Mouse (Mus musculus): Measurements from ENCODE around the gene Crb2. TPM values are rescaled to one million over a fixed set of nuclear protein-coding genes. Genes with fewer than 3 reads are reported as not detected.

Crb2 gene
- 1 to 10 TPM; 3.8 to 4.8 TPM for total RNA-seq (2021)

GRCm38 (mm10) chr2:37776016-37776415 lies at the start of gene Crb2:
Gene Crb2 (plus strand): TSS chr2:37776249.
- DNase-seq (ENCODE audit: extremely low spot score in 1 of 2, low spot score in 1 of 2), result no peak

- DNase-seq (ENCODE audit: extremely low spot score in 1 of 2, low spot score in 1 of 2), result no peak
Measured at GRCm38 (mm10) chr2:37731241-37731801, 44.7 kb upstream of the Crb2 start.

GRCm38 (mm10) chr2:37734979-37735806 lies 40.9 kb upstream of the Crb2 start:
- no peak for DNase-seq (ENCODE audit: extremely low spot score in 1 of 2, low spot score in 1 of 2)

GRCm38 (mm10) chr2:37735807-37736188 lies 40.3 kb upstream of the Crb2 start:
- no peak for DNase-seq (ENCODE audit: extremely low spot score in 1 of 2, low spot score in 1 of 2)

- no peak for DNase-seq (ENCODE audit: extremely low spot score in 1 of 2, low spot score in 1 of 2)
Measured at GRCm38 (mm10) chr2:37741806-37742554, 34.1 kb upstream of the Crb2 start.

- no peak for DNase-seq (ENCODE audit: extremely low spot score in 1 of 2, low spot score in 1 of 2)
Measured at GRCm38 (mm10) chr2:37744773-37745395, 31.2 kb upstream of the Crb2 start.

GRCm38 (mm10) chr2:37746293-37747049 lies 29.6 kb upstream of the Crb2 start:
- no peak for DNase-seq (ENCODE audit: extremely low spot score in 1 of 2, low spot score in 1 of 2)

GRCm38 (mm10) chr2:37747909-37748308 lies 28.1 kb upstream of the Crb2 start:
- no peak for DNase-seq (ENCODE audit: extremely low spot score in 1 of 2, low spot score in 1 of 2)

- DNase-seq (ENCODE audit: extremely low spot score in 1 of 2, low spot score in 1 of 2), result no peak
Measured at GRCm38 (mm10) chr2:37748442-37749066, 27.5 kb upstream of the Crb2 start.

- no peak for DNase-seq (ENCODE audit: extremely low spot score in 1 of 2, low spot score in 1 of 2)
Measured at GRCm38 (mm10) chr2:37749323-37749722, 26.7 kb upstream of the Crb2 start.

- no peak for DNase-seq (ENCODE audit: extremely low spot score in 1 of 2, low spot score in 1 of 2)
Measured at GRCm38 (mm10) chr2:37751114-37751513, 24.9 kb upstream of the Crb2 start.

GRCm38 (mm10) chr2:37756220-37756930 lies 19.7 kb upstream of the Crb2 start:
- no peak for DNase-seq (ENCODE audit: extremely low spot score in 1 of 2, low spot score in 1 of 2)

GRCm38 (mm10) chr2:37757016-37757415 lies 19.0 kb upstream of the Crb2 start:
- no peak for DNase-seq (ENCODE audit: extremely low spot score in 1 of 2, low spot score in 1 of 2)

- DNase-seq (ENCODE audit: extremely low spot score in 1 of 2, low spot score in 1 of 2), result no peak
Measured at GRCm38 (mm10) chr2:37757784-37758183, 18.3 kb upstream of the Crb2 start.

- no peak for DNase-seq (ENCODE audit: extremely low spot score in 1 of 2, low spot score in 1 of 2)
Measured at GRCm38 (mm10) chr2:37758343-37759015, 17.6 kb upstream of the Crb2 start.

GRCm38 (mm10) chr2:37760633-37761032 lies 15.4 kb upstream of the Crb2 start:
- no peak for DNase-seq (ENCODE audit: extremely low spot score in 1 of 2, low spot score in 1 of 2)

- DNase-seq (ENCODE audit: extremely low spot score in 1 of 2, low spot score in 1 of 2), result no peak
Measured at GRCm38 (mm10) chr2:37763638-37764037, 12.4 kb upstream of the Crb2 start.

GRCm38 (mm10) chr2:37764514-37764913 lies 11.5 kb upstream of the Crb2 start:
- DNase-seq (ENCODE audit: extremely low spot score in 1 of 2, low spot score in 1 of 2), result no peak

GRCm38 (mm10) chr2:37765082-37765483 lies 11.0 kb upstream of the Crb2 start:
- no peak for DNase-seq (ENCODE audit: extremely low spot score in 1 of 2, low spot score in 1 of 2)
